Mouse (Mus musculus) lung, adult 2 months (tissue): ENCODE data around the gene Map3k14.

Source experiments
- CTCF ChIP-seq: fragments of 200-500 bp; IDR thresholded peaks from 2 replicates; pipeline ENCODE4 v1.5.1; 2011; ENCODE audit warnings: mild to moderate bottlenecking, low read length, control low read depth; ENCODE audit not compliant: insufficient read depth
- POLR2A ChIP-seq: fragments of 200-500 bp; IDR thresholded peaks from 2 replicates; pipeline ENCODE4 v1.6.1; 2011; ENCODE audit warnings: low read depth, mild to moderate bottlenecking, control low read depth, low read length, borderline replicate concordance; ENCODE audit errors: extremely low read depth

- TF ChIP-seq CTCF (no peak), POLR2A (no peak)
Measured at GRCm38 (mm10) chr11:103314736-103315374, 47.6 kb upstream of the Map3k14 start.
